Mouse (Mus musculus) splenic B cell, adult 2 months (primary cell): Measurements from ENCODE around the gene Zfp775.

Experiments used
- DNase-seq: peaks from one replicate; pipeline ENCODE4 v3.0.0-alpha.2; 2011; ENCODE audit warnings: low read depth, low spot score
- H3K27me3 ChIP-seq: 2 replicates; pipeline ENCODE4 v1.6.1; 2012; ENCODE audit warnings: mild to moderate bottlenecking, low read length, moderate library complexity, mixed read lengths; ENCODE audit not compliant: control insufficient read depth, poor library complexity, insufficient read depth, severe bottlenecking
- H3K36me3 ChIP-seq: 2 replicates; pipeline ENCODE4 v1.6.1; 2012; ENCODE audit warnings: mild to moderate bottlenecking, low read length, moderate library complexity, mixed read lengths; ENCODE audit not compliant: control insufficient read depth, poor library complexity, insufficient read depth, severe bottlenecking

Gene Zfp775

GRCm38 (mm10) chr6:48664750-48665149, 62.9 kb downstream of the Zfp775 start:
- DNase-seq, result peak; percentile 63
- Histone ChIP-seq H3K27me3 (no peaks in the 10 kb centered on the region), H3K36me3 (peaks cover 4% of the 10 kb centered on the region; the same call in 1 of the 2 replicates)

DNA sequence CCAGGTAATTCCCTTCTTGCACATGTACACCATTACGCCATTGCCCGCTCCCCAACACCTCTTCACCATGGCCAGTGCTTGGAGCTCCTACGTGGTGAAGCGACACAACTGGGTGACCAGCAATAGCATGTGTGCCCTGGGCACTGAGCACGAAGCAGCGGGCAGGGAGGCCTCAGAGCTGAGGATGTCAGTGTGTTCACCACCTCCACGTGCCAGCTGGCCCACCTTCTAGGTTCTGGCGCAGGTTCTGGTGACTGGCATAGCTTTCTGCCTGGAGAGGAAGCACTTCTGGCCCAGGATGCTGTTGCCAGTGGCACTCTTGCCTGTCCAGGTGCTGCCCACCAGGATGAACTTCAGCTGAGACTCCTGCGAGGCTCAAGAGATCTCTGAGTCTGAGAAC, 63.6 kb downstream of the Zfp775 start:
- peaks cover 4% of the 10 kb centered on the region; the same call in 1 of the 2 replicates for H3K36me3 ChIP-seq
- no peaks in the 10 kb centered on the region for H3K27me3 ChIP-seq
- no peak for DNase-seq

DNA sequence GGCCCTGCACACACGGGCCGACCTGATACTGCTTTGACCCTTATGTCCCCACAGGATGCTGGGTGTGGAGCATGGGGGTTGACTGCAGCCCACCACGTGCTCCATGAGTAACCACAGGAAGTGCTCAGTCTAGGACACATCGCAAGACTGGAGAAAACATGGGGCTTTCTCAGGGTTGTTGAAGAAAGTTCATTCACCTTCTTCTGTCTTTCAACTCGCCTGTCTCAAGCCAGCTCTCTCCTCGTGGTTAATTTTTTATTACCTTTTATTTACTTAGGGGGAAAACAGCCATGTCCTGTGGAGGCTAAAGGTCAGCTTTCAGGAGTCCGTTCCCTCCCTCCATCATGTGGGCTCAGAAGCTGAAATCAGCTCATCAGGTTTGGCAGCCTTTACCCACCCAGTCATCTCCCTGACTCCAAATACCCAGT, 64.3 kb downstream of the Zfp775 start:
- DNase-seq, result no peak
- Histone ChIP-seq H3K36me3 (peaks cover 4% of the 10 kb centered on the region; the same call in 1 of the 2 replicates), H3K27me3 (no peaks in the 10 kb centered on the region)

DNA sequence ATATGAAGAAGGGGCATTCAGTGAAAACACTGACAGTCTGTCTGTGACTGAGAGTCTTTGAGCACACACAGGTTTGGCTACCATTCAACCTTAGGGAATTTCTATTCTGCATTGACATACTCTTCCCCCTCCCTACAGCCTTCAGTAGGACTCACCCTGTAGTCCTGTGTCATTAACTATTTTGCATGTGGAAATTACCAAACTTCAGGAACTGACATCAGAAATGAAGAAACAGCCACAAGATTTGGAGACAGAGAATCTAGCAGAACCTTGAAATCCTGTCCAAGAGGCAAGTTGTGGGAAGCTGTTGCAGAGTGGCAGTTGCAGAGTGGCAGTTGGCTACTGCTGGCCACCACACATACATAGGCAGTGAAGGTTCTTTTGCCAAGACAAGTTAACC, 66.2 kb downstream of the Zfp775 start:
- DNase-seq, result no peak
- Histone ChIP-seq H3K36me3 (no peaks in the 10 kb centered on the region), H3K27me3 (no peaks in the 10 kb centered on the region)

- DNase-seq, result no peak
- H3K27me3 ChIP-seq, result no peaks in the 10 kb centered on the region
- no peaks in the 10 kb centered on the region for H3K36me3 ChIP-seq
These were observed 67.6 kb downstream of the Zfp775 start for GRCm38 (mm10) chr6:48669446-48669969.
